Mouse (Mus musculus) kidney, postnatal 36 days (tissue): Measurements from ENCODE around the gene Gse1.
A peak's percentile ranks its signal among the peaks of the same experiment; 100 is the strongest.

Source experiments
- DNase-seq, 2 experiments: peaks; one replicate each; pipeline ENCODE4 v3.0.0; 2021 to 2022; ENCODE audit warnings: mixed read lengths in 2 of 2

Gene Gse1

DNA sequence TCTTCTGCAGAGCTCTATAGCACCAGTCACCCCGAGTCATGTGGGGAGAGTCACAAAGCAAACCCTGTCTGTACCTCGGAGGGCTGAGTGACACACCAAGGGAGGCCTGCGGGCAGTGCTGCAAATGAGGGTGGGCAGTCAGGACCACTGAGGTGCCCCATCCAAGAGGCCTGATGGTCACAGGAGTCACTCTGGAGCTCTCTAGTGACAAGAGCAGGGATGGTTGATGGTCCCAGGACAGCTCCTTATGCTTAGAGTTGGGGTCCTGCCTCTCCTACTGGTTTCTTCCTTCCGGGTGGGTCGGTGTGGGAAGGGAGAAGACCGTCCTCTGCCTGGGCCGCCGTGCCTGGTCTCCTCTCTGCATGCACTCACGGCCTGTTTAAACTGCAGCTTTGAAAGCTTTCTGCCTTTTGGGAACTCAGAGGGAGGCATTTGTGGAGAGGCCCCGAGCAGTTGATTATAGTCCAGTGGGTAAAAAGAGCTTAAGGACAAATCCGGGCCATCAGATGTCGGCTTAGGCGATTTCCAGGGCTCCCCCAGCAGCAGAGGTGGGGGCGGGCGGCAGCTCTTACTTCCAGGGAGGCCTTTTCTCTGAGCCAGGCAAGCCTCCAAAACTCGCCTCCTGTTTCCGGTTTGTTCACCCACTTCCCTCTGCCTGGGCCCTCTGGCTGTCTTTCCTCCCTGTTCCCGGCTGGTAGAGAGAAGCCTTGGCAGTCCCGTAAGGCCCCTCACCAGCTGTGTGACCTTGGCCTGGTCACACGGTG lies 198.5 kb downstream of the Gse1 start:
- peak; percentile 42 to 65 for DNase-seq

DNA sequence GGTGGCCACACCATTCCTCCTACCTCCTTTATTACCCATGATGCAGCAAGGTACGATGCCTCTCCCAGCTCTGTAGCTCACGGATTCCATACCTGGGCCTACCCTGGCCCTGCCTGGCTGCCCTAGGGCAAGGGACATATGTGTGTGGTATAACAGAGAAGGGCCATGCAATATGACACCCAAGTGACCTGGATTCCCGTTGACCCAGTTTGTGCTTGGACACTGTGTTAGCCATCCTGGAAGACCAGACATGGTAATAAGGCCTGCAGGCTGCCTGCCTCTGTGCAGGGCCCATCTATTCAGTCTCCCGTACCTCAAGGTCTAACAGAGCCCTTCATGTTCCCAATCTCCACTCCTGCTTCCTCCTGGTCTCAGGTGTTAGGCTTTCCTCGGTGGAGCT lies 200.2 kb downstream of the Gse1 start:
- no peak for DNase-seq

DNA sequence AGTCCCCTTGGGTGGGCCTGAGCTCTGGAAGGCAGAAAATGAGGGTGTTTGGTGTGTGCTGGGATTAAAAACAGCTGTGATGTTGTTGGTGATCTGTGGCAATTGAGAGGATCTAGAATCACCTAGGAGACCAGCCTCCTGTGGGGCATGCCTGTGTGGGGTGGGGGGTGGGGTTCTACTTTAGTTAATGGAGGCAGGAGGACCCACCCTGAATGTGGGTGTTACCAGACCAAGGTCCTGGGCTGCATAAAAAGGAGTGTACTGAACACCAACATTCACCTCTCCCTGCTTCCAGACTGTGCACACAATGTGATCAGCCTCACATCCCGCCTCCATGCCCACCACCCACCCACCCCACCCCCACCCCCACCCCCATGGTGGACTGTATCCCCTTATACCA lies 200.9 kb downstream of the Gse1 start:
- no peak for DNase-seq

DNA sequence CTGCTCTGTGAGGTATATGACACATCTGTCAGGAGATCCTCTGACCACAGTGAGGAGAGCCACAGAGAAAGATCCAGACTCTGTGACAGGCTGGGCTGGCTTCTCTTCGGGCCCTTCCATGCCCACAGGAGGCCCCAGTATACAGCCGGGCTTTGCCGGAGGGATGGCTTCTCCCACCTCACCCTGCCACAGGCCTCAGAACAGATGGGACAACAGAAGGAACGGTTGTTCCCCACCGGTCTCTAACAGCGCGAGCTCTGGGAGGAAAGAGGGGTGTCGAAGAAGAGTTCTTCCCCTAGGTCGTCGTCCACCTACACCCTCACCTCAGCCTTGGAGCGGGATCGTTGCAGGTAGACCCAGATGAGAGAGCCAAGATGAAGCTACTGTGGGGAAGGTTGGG lies 202.8 kb downstream of the Gse1 start:
- no peak for DNase-seq

DNA sequence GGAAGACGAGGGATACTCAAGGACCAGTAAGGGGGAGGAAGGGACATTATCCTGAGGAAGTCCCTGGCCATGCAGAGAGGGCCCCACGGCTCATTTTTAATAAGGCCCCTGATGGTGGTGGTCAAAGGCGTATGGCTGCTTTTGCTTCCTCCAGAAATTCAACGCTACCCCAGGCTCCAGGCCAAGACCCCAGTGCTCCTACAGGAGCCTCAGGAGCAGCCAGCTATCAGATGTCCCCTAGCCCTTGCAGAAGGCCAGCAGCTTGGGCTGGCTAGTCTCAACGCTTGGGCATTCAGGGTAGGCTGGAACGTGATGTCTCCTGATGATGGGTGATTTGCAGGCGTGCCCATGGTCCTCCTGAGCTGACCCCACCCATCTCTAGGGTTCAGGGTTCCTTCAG lies 204.2 kb downstream of the Gse1 start:
- no peak for DNase-seq

DNA sequence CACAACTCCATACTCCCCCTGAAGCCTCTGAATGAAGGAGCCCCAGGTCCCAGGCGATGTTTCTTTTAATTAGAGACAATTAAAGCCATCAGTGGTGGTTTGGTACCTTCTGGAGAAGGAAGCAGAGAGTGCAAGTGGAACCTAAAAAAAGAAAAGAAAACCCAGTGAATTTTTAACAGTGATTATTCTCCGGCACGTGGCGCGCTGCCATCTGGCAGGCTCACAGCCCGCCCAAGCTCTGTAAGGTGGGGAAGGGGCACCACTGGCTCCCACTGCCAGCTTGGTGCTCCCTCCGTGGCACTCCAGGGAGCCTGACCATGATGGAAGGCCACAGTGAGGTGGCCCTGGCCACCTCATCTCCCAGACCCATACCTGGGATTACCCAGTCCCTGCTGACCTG lies 204.9 kb downstream of the Gse1 start:
- peak in 1 of 2 experiments; percentile 57 for DNase-seq

DNA sequence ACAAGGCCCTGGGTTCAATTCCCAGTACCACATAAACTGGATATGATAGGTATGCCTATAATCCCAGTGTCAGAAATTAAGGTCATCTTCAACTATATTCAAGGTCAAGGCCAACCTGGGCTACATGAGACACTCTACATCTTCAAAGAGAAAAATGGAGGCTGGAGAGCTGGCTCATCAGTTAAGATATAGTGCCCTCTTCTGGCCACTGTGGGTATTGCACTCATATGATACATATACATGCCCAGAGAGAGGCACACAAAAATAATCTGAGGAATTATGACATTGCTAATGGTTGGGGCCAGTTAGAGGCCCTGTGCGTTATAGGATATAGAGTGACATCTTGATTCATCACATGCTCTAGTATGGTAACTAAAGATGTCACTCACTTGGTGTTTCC lies 205.5 kb downstream of the Gse1 start:
- DNase-seq = no peak

DNA sequence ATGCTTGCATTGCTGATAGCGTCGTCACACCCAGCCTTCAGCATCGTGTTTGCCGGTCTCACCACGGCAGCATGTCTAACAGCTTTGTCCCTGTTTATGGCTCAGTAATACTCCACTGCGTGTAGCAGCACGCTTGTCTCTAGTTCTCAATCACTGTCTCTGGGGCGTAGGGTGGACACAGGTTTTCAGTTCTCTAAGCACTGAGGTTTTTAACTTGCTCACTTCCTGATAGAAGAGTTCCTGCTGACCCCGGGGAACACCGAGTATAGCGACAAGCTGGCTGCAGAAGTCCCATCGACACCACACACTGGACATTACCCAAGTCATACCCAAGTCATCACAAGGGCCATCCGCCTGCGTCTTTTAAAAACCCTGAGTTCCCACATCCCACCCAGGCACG lies 207.5 kb downstream of the Gse1 start:
- DNase-seq = no peak

DNA sequence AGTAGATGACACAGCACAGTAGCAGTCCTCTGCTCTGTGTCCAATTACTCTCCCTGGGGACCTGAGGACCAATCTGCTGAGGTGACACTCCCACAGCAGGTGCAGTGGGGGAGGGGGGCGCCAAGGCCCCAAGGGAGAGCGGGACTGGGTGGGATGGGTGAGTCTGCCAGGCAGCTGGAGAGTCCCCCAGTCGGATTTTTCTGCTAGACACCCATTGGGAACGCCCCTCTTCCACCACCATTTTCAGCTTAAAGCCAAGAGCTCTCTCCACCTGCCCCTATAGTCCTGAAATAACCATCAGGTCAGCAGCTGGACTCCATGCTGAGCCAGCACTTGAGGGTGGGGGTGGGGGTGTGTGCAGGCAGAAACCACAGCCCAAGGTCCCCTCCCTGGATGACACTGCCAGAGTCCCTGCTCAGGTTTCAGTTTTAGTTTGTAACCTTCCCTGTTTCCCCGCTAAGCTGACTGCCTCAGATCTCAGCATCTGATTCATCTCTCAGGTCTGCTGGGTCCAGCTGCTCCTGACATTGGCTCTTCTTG lies 208.3 kb downstream of the Gse1 start:
- no peak for DNase-seq

DNA sequence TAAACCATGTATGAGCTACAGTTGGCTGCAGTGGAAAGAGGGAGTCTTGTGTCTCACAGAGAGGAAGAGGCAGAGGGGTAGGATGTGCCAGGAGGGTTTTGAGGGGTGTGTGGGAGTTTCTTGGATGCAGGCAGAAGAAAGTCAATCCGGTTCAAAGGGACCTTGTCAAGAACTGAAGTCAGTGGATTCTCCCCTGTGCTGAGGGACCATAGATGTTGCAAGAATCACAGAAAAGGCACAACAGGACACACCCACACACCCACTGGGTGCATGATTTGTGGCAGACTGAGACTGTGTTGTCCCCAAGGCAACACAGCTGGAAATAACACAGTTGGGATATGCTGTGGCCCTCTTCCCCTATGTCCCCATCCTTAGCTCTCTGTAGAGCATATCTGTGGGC lies 209.0 kb downstream of the Gse1 start:
- DNase-seq = no peak

DNA sequence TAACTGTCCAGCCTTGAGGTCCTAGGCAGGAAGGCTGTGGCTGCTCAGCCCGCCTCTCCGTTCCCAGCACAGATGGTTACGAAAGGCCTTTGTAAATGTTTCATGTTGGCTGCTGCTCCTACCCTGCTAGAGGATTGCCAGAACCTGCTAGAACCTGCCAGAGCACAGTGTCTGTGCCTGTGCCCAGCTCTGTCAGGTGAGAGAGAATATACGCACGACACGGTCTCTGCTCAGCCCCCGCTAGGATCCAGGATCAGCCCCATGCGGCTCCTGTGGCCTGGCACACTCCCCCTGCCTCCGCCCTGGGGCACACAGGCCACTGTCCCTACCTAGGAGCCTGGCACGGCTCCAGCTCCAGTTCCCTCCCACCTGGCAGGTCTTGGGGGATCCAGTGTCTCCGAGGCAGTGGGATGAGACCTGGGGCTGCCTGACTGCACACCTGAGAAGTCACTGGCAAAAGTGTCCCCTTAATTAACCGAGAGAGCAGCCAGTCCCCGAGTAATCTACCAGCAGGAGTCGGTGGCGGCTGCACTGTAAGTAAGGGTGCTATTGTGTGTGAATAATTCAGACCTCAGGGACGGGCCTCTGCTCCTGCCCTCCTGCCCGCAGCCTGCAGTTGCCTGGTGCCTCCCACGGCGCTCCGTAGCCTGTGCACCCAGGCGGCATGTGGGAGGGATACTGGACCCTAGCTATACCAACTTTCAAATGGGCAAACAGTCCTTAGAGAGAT lies 209.6 kb downstream of the Gse1 start:
- peak; percentile 67 to 78 for DNase-seq

DNA sequence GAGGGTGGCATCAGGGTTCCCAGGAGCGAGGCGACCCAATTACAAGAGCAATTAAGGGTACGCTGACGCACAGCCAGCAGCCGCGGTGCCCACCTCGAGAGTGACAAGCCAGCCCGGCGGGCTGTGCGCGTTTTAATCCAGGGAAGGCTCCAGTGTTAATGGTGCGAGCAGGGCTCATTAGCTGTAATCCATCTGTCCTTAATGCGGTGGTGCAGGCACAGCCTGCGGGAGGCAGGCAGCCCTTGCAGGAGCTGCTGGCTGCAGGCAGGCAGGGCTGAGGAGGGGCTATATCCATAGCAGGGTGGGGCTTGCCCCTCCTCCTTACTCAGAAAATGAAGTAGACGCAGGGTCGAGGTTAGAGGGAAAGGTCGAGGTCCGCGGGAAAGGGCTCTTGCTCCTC lies 211.1 kb downstream of the Gse1 start:
- DNase-seq = no peak

DNA sequence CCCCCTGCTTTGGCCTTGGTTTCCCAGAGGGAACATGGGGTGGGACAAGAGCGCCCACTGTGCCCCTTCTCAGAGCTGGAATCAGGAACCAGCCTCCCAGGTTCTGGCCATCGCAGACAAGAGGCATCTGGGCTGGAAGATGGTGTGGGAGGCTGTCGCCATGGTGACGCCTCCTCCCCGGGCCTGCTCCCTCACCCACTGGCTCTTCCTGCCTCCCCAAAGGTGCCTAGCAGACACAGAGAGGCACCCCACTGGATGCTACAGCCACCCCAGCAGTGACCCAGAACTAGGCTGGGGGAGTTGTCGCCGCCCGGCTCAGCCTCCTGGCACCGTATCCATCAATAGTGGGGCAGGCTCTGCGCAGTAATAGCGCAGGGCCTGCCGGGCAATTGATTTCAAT lies 212.5 kb downstream of the Gse1 start:
- DNase-seq = no peak

DNA sequence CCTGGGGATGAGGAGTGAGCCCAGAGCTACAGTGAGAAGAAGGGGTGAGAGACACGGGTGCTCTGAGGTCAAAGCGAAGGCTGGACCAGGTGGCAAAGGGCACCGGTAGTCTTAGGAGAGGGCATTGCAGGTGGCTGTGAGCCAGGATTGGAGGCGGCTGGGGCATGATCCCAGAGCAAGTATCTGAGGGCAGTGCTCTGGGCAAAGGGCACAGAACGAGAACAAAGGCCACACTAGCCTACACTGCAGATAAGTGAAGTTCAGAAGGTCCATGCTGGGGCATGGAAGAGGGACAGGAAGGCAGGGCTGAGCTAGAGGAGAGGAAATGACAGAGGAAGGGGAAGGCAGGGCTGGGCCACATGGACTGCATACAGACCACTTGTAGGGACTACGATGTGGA lies 213.4 kb downstream of the Gse1 start:
- peak; percentile 80 to 82 for DNase-seq

DNA sequence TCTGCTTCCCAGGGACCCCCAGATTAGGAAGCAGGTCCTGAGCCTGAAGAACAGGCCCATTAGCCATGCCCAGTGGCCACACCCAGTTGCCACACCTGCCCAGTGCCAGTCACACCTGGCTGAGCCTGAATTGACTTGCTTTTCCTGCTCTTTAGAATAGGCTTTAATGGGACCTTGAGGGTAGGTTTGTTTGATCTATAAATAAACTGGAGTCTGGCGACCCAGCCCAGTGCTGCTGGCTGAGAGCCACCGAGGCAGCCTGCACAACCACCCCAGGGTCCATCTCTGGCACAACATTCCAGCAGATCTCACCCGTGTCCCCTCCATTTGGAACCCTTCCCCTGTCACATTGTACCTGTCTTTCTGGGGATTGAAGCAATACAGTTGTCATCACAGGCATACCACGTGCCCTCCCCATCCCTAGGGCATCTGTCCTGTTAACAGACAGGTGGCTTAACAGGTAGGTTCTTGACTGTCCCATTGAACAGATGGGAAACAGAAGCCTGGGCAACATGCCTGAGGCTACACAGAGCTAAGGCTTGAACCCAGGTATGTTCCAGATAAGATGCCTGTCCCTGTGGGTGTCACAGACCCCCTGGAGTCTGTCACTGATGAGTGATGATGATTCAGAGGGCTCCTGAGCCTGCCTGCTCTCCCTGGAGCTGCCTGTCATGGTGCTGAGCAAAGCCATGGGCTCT lies 214.2 kb downstream of the Gse1 start:
- DNase-seq = peak; percentile 49 to 52

DNA sequence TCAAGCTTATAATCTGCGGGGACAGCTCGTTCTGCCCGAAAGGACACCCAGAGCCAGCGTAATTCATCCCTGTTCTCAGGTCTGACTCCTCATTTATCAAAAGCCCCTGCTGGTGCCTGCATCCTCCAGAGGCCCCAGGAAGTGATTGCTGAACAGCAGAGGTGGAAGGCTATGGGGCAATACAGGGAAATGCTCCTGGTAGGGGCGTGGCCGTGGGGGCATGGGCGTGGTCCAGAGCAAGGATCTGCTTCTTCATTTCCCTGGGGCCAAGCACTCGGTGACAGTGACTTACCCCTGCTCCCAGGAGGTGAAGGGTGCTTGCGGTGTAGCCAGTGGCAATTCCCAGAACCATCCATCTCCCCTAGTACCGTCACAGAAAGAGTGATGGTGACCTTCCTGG lies 217.0 kb downstream of the Gse1 start:
- no peak for DNase-seq

DNA sequence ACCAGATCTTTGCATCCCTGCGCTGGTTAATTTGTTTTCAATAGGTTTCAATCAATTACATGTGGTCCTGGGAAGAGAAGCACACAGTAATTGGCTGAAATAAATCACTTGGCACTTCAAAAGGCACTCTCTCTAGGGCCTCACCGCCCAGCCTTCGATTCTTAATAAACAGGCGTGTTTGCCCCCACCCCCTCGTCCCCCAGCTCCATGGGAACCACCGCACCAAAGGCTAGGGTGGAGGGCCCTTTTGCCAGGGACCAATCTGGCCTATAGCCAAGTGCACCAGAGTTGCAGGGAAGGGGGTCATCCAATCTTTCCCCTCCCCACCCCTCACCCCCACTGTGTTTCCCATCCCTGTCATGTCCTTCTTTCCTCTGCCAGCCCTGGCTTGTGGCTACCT lies 219.9 kb downstream of the Gse1 start:
- DNase-seq = no peak

DNA sequence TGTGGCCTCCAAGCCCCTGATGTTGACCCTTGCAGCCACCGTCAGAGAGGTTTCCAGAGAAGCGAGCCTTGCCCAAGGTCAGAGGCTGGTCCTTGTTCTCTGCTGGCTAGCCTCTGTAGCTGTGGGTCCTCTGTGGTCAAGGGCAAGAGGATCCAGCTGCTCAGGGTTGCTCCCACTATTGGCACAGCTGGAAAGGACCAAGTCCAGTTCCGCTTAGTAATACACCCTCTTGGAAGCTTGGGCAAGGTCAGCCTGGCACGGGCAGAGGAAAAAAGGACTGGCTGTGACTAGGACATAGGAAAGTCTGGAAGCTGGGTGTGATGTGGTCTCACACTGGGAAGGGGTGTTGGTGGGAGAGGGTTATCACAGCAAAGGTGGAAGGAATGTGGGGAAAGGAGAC lies 220.9 kb downstream of the Gse1 start:
- peak in 1 of 2 experiments; percentile 41 for DNase-seq

DNA sequence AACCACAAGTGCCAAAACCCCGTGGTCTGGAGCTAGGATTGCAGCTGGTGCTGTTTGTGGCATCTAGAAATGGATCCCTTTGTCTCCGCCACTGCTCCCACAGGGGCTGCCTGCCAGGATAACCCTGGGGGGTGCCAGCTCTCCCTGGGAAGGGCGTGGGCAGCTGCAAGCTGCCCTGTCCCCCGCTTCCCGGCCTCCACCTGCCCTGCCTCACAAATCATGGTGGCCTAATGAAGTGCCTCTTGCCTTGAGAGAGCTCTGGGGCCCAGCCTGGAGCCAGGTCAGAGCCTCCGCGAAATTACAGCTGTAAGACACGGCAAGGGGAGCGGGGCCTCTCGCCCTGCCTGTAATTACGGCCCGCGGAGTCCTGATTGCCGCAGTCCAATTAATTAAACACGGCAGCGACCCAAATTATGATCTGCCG lies 221.4 kb downstream of the Gse1 start:
- no peak for DNase-seq

DNA sequence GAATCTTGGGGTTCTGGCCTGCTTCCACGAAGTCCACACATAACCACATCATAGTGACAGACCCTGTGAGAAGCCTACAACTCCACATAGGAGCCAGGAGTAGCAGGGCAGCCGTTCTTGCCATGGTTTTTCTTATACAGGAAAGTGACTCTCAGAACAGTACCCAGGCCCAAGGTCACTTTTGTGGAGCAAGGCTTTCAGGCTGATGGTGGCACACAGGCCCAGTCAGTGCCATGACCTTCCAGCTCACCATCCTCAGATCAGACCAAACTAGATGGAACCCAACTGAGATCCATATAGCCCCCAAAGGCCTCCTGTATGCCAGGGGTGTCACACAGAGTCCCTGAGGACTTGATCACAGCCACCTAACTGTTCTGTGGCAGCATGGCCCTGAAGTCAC lies 223.9 kb downstream of the Gse1 start:
- no peak for DNase-seq

DNA sequence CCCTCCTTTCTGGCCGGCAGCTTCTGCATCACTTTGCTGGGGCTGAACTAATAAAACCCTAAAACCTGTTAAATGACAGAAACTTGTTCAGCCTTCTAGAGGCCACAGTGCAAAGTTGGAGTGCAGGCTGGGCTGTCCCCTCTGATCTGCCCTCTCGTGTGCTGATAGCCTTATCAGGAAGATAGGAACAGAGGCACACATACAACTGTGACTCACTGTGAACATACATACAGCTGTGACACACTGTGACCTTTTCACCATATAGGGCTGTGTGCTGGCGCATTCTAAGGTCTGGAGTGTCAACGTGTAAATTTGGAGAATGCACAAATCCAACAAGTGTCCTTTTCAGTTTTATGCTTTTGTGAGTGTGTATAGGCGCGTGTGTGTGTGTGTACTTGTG lies 226.1 kb downstream of the Gse1 start:
- no peak for DNase-seq

DNA sequence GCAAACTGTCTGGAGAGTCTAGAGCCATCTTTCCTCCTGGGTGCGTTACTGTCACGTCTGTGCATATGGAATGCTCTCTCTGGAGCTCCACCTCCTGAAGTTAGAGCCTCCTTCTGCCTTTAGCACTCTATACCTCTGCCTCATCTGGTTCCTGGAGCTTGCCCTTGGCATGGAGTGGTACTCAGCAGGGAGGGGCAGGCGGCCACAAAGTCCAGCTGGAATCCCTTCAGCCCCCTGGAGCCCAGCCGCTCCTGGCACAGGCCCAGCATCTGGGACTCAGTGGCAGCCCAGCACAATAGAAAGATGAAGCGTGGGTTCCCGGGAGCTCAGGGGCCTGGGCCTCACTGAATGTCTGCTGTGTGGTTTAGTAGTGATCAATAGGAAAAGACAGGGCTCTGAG lies 232.1 kb downstream of the Gse1 start:
- DNase-seq = peak; percentile 51 to 70

DNA sequence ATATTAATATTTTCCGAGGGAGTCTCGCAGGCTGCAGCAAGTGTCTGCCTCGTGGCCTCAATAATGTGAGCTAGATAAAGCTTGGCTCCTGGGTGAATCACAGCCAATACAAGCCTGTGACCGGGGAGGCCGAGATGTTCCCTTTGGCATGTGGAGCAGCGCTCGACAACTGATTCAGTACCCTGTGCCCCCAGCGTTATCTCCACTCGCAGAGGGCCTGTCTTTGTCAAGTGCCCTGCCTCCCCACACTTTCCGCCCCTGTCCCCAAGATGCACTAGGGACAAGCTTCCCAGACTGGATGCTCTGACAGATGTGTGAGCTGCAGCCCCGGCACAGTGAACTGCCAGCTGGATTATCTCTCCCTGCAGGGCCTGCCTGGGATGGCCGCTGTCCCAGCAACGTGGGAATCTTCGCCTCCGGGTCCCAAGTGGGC lies 233.9 kb downstream of the Gse1 start:
- peak in 1 of 2 experiments; percentile 31 for DNase-seq

DNA sequence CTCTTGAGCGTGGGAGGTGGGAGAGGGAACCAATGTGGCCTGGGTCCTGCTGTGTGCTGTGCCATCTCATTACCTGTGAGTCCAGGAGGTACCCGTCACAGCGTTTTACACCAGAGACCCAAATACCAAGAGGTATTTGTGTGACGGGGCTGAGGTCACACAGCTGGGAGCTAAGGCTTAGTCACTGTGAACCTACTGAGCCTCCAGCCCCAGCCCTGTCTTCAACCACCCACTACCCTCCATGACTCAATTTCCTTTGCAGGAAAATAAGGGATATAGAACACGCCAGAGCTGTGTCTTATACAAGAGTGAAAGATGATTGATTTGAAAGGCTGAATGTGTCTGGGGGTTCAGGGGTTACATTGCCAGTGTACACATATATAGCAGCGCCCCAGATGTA lies 234.4 kb downstream of the Gse1 start:
- no peak for DNase-seq
